Mouse (Mus musculus): Measurements from ENCODE around the gene Phxr2. TPM values are rescaled to one million over a fixed set of nuclear protein-coding genes. Genes with fewer than 3 reads are reported as not detected.

Gene Phxr2
- polyA plus RNA-seq, 1 experiment from 2014 or later, result not detected

DNA sequence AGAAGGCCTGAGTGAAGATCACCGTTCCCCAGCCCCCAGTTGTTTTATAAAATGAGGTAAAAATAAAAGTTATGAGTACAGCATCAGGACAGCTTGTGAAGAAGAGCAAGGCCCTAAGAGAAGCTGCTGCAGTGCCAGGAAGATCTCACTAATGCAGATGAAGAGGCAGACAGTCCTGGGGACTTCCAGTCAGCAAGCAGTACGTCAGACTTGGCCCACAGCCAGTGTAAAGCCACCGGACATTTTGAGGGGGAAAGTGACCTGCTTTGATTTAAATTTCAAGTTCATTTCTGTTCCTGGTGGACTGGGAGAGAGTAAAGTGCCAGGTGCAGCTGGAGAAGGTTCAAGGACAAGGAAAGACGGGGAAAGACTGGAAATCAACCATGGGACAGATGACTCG lies 10.2 kb upstream of the Phxr2 start:
- 59% methylated on average over 5 of the region's 5 CpGs for whole genome bisulfite sequencing
- Histone ChIP-seq H3K4me3 (ENCODE audit: low read length) (no peak overlapping the region), H3K4me1 (ENCODE audit: control insufficient read depth, insufficient read depth, low read length) (peaks cover 15% of the 10 kb centered on the region), H3K27me3 (replicated peaks; ENCODE audit: control insufficient read depth, insufficient read depth, low read length) (no peaks in the 10 kb centered on the region), H3K9ac (ENCODE audit: low read depth, low read length) (no peak overlapping the region), H3K4me2 (ENCODE audit: low read depth, low read length) (no peak overlapping the region), H3K9me3 (ENCODE audit: control insufficient read depth, low read length) (no peaks in the 10 kb centered on the region; the same call in 1 of the 2 replicates), H3K36me3 (ENCODE audit: control insufficient read depth, insufficient read depth, low read length) (no peaks in the 10 kb centered on the region), H3K27ac (ENCODE audit: low read length) (no peak overlapping the region)
- no peak for ATAC-seq

- WGBS, result 93% methylated on average over 16 of the region's 16 CpGs
- H3K36me3 ChIP-seq (ENCODE audit: control insufficient read depth, insufficient read depth, low read length), result no peaks in the 10 kb centered on the region
- ATAC-seq, result no peak
These were observed 7.3 kb upstream of the Phxr2 start for GRCm38 (mm10) chr10:99133321-99133875.

DNA sequence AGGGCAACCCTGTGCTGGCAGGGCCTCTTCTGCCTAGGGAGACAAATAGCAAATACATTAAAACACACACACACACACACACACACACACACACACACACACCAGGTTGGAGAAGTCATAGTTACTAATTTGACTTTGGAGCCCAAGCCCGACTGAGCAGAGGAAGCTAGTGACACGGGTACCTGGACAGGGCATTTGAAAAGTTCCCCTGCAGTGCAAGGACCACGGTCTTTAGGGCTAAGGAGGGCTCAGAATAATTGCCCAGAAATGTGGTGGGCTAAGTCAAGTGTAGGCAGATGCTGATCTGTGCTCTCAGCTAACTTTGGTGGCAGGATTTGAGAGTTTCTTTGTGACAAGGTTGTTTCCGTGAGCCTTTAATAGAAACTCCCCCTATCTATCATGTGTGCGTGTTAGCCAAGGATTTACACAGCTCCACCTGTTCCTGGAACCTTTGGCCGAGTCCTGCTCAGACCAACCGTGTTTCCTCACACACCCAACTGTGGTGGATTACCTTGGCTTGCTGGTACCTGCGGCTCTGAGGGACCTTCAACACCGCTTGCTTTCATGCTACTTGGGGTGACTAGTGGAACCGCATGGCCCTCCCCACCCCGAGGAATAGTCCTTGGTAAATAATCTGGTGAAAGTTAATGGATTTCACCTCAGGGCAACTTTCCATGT lies 6.6 kb upstream of the Phxr2 start:
- Histone ChIP-seq H3K27ac (ENCODE audit: low read length) (peak overlapping the region; percentile 91), H3K9ac (ENCODE audit: low read depth, low read length) (peak overlapping the region; percentile 45; the same call in 1 of the 2 replicates), H3K4me3 (ENCODE audit: low read length) (no peak overlapping the region), H3K9me3 (ENCODE audit: control insufficient read depth, low read length) (no peaks in the 10 kb centered on the region), H3K36me3 (ENCODE audit: control insufficient read depth, insufficient read depth, low read length) (no peaks in the 10 kb centered on the region), H3K4me2 (ENCODE audit: low read depth, low read length) (no peak overlapping the region), H3K4me1 (ENCODE audit: control insufficient read depth, insufficient read depth, low read length) (peaks cover 22% of the 10 kb centered on the region), H3K27me3 (replicated peaks; ENCODE audit: control insufficient read depth, insufficient read depth, low read length) (no peaks in the 10 kb centered on the region)
- 67% methylated on average over 11 of the region's 11 CpGs for WGBS
- ATAC-seq, result peak; percentile 95

More at GRCm38 (mm10) chr10:99133321-99133875, 7.3 kb upstream of the Phxr2 start:
- Histone ChIP-seq H3K27ac (ENCODE audit: low read length) (peak overlapping the region; percentile 60), H3K27me3 (replicated peaks; ENCODE audit: control insufficient read depth, insufficient read depth, low read length) (no peaks in the 10 kb centered on the region), H3K9ac (ENCODE audit: low read depth, low read length) (no peak overlapping the region), H3K4me3 (ENCODE audit: low read length) (no peak overlapping the region), H3K4me2 (ENCODE audit: low read depth, low read length) (no peak overlapping the region), H3K9me3 (ENCODE audit: control insufficient read depth, low read length) (no peaks in the 10 kb centered on the region), H3K4me1 (ENCODE audit: control insufficient read depth, insufficient read depth, low read length) (peaks cover 15% of the 10 kb centered on the region)

DNA sequence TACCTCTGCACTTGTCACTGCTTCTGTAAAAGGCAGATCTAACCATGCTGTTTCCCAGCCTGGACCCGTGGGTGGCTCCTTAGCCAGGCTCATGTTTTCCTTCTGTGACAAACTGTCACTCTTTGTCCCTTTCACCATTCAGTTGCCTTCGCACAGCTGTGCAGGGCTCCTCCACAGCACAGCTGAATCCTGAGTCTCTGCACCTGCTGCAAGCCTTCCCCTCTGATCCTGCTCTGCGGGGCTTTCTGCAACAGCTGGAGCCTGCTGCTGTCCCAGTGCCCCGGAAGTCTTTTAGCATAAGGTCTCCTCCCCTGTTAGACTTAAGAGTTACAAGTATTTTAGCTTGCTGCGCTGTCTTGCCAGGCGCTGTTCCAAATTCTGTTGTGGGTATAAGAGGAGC lies 6.1 kb upstream of the Phxr2 start:
- Histone ChIP-seq H3K4me3 (ENCODE audit: low read length) (no peak overlapping the region), H3K9ac (ENCODE audit: low read depth, low read length) (peak overlapping the region; percentile 45; the same call in 1 of the 2 replicates), H3K36me3 (ENCODE audit: control insufficient read depth, insufficient read depth, low read length) (no peaks in the 10 kb centered on the region), H3K4me2 (ENCODE audit: low read depth, low read length) (no peak overlapping the region), H3K27me3 (replicated peaks; ENCODE audit: control insufficient read depth, insufficient read depth, low read length) (no peaks in the 10 kb centered on the region), H3K4me1 (ENCODE audit: control insufficient read depth, insufficient read depth, low read length) (peaks cover 23% of the 10 kb centered on the region), H3K9me3 (ENCODE audit: control insufficient read depth, low read length) (no peaks in the 10 kb centered on the region), H3K27ac (ENCODE audit: low read length) (peak overlapping the region; percentile 91)
- peak; percentile 7; the same call in 1 of the 2 replicates for ATAC-seq
- WGBS, result 60% methylated on average over 6 of the region's 6 CpGs

DNA sequence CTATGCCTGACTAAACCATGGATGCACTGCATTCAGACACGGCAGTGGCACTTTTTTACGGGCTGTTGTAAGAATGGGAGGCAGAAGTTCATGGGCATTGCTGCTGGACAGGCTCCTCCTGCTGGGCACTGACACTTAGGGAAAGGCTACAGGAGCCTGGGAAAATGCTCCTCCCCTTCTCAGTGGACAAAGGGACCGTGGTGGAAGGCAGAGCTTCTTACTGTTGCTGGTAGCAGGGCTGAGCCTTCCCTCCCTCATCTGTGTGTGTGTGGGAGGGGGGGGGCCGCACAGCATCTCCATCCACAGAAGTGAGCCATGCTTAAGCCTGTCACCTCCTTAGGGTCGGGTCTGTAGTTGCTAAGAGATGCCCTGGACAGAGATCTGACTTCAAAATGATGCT lies 5.2 kb upstream of the Phxr2 start:
- H3K9ac ChIP-seq (ENCODE audit: low read depth, low read length), result no peak overlapping the region
- no peak for ATAC-seq

DNA sequence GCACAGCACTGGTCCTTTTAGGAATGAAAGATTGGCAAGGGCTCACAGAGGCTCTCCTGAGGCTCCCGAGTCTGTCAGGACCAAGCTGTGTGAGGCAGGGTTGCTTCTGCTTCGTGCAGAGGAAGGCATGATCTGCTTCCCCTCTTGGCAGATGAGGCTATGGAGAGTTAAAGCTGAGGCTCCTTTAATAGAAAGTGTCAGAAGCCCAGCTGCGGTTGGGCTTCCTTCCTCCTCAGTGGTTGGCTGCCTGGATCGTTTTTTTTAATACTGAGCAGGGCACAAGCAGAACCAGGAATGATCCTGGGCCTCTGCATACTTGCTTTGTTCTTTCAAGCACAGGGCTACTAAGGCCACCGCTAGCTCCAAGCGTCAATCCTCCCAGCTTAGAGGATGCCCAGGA lies 4.5 kb upstream of the Phxr2 start:
- H3K9ac ChIP-seq (ENCODE audit: low read depth, low read length), result no peak overlapping the region
- H3K4me3 ChIP-seq (ENCODE audit: low read length), result no peak overlapping the region
- H3K27me3 ChIP-seq (replicated peaks; ENCODE audit: control insufficient read depth, insufficient read depth, low read length), result no peaks in the 10 kb centered on the region
- no peaks in the 10 kb centered on the region for H3K9me3 ChIP-seq (ENCODE audit: control insufficient read depth, low read length)
- peaks cover 28% of the 10 kb centered on the region for H3K4me1 ChIP-seq (ENCODE audit: control insufficient read depth, insufficient read depth, low read length)
- no peak overlapping the region; the same call in 1 of the 2 replicates for H3K27ac ChIP-seq (ENCODE audit: low read length)
- no peaks in the 10 kb centered on the region for H3K36me3 ChIP-seq (ENCODE audit: control insufficient read depth, insufficient read depth, low read length)
- 51% methylated on average over 6 of the region's 6 CpGs for WGBS
- H3K4me2 ChIP-seq (ENCODE audit: low read depth, low read length), result no peak overlapping the region
- ATAC-seq, result no peak

More for the DNA sequence above, 5.2 kb upstream of the Phxr2 start:
- no peak overlapping the region for H3K4me3 ChIP-seq (ENCODE audit: low read length)
- H3K36me3 ChIP-seq (ENCODE audit: control insufficient read depth, insufficient read depth, low read length), result no peaks in the 10 kb centered on the region
- no peak overlapping the region; the same call in 1 of the 2 replicates for H3K27ac ChIP-seq (ENCODE audit: low read length)
- no peaks in the 10 kb centered on the region for H3K9me3 ChIP-seq (ENCODE audit: control insufficient read depth, low read length)
- H3K4me1 ChIP-seq (ENCODE audit: control insufficient read depth, insufficient read depth, low read length), result peaks cover 28% of the 10 kb centered on the region
- H3K27me3 ChIP-seq (replicated peaks; ENCODE audit: control insufficient read depth, insufficient read depth, low read length), result no peaks in the 10 kb centered on the region
- no peak overlapping the region for H3K4me2 ChIP-seq (ENCODE audit: low read depth, low read length)
- WGBS, result 61% methylated on average over 5 of the region's 5 CpGs

DNA sequence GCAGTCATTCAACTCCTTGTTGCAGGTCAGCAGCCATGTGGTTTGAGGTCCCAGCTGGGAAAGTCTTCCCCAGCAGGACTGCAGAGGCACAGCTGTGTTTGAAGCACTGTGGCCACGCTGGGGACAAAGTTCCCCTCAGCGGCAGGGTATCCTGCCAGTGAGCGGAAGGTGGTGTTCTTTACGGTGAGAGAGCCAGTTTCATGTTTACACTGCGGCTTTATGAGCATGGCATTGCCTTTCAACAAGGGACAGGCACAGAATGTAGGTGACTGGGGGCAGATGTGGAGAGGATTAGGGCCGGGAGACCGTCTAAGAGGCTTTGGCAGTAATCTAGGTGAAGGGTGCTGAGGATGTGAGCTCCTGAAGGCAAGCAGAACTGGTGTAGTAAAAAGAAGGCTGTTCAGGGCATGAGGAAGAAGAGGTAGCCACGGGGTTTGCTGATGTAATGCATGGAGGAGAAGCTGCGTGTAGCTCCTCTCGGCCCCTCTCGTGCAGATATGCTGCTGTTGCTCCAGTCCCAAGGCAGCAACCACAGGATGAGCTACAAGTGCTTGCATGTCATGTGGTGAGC lies 1.7 kb upstream of the Phxr2 start:
- H3K27ac ChIP-seq (ENCODE audit: low read length), result peak overlapping the region; percentile 88
- WGBS, result 56% methylated on average over 11 of the region's 11 CpGs
- peaks cover 24% of the 10 kb centered on the region for H3K4me1 ChIP-seq (ENCODE audit: control insufficient read depth, insufficient read depth, low read length)
- no peaks in the 10 kb centered on the region for H3K9me3 ChIP-seq (ENCODE audit: control insufficient read depth, low read length)
- peak overlapping the region; percentile 51 for H3K9ac ChIP-seq (ENCODE audit: low read depth, low read length)
- no peaks in the 10 kb centered on the region for H3K36me3 ChIP-seq (ENCODE audit: control insufficient read depth, insufficient read depth, low read length)
- H3K4me3 ChIP-seq (ENCODE audit: low read length), result no peak overlapping the region
- peak; percentile 82 for ATAC-seq
- peak overlapping the region; percentile 32; the same call in 1 of the 2 replicates for H3K4me2 ChIP-seq (ENCODE audit: low read depth, low read length)
- no peaks in the 10 kb centered on the region for H3K27me3 ChIP-seq (replicated peaks; ENCODE audit: control insufficient read depth, insufficient read depth, low read length)

GRCm38 (mm10) chr10:99126954-99127353 lies 829 bp upstream of the Phxr2 start:
- Histone ChIP-seq H3K4me3 (ENCODE audit: low read length) (no peak overlapping the region), H3K4me1 (ENCODE audit: control insufficient read depth, insufficient read depth, low read length) (peaks cover 16% of the 10 kb centered on the region), H3K27me3 (replicated peaks; ENCODE audit: control insufficient read depth, insufficient read depth, low read length) (no peaks in the 10 kb centered on the region), H3K27ac (ENCODE audit: low read length) (peak overlapping the region; percentile 88), H3K36me3 (ENCODE audit: control insufficient read depth, insufficient read depth, low read length) (no peaks in the 10 kb centered on the region), H3K9me3 (ENCODE audit: control insufficient read depth, low read length) (no peaks in the 10 kb centered on the region), H3K9ac (ENCODE audit: low read depth, low read length) (peak overlapping the region; percentile 51; the same call in 1 of the 2 replicates), H3K4me2 (ENCODE audit: low read depth, low read length) (0 out of 2 replicates have a peak overlapping the region, but pooled peaks have one; percentile 32)
- WGBS, result 58% methylated on average over 14 of the region's 14 CpGs
- peak; percentile 89 for ATAC-seq

GRCm38 (mm10) chr10:99119471-99119870 lies 6.7 kb downstream of the Phxr2 start:
- Histone ChIP-seq H3K4me1 (ENCODE audit: control insufficient read depth, insufficient read depth, low read length) (peaks cover 36% of the 10 kb centered on the region), H3K4me2 (ENCODE audit: low read depth, low read length) (no peak overlapping the region), H3K9me3 (ENCODE audit: control insufficient read depth, low read length) (no peaks in the 10 kb centered on the region), H3K27me3 (replicated peaks; ENCODE audit: control insufficient read depth, insufficient read depth, low read length) (no peaks in the 10 kb centered on the region), H3K9ac (ENCODE audit: low read depth, low read length) (no peak overlapping the region), H3K4me3 (ENCODE audit: low read length) (no peak overlapping the region), H3K36me3 (ENCODE audit: control insufficient read depth, insufficient read depth, low read length) (no peaks in the 10 kb centered on the region), H3K27ac (ENCODE audit: low read length) (no peak overlapping the region)
- 80% methylated on average over 4 of the region's 4 CpGs for WGBS
- ATAC-seq, result no peak

All from intestine, embryonic 16.5 days (tissue).